Mouse (Mus musculus) midbrain, embryonic 10.5 days (tissue): Measurements from ENCODE around the gene Fam53b. TPM values are rescaled to one million over a fixed set of nuclear protein-coding genes. Genes with fewer than 3 reads are reported as not detected.

Experiments used
- DNase-seq: peaks from one replicate; pipeline ENCODE4 v3.0.0-alpha.2; 2017; ENCODE audit warnings: low spot score
- H3K27ac ChIP-seq: fragments of 300-500 bp; sonication (generic); replicated peaks from 2 replicates; pipeline ENCODE4 v1.5.1; 2016; ENCODE audit warnings: mild to moderate bottlenecking
- H3K27me3 ChIP-seq: fragments of 300-500 bp; sonication (generic); 2 replicates; pipeline ENCODE4 v1.6.1; 2016; ENCODE audit warnings: low read depth, mild to moderate bottlenecking; ENCODE audit not compliant: poor library complexity, severe bottlenecking
- H3K36me3 ChIP-seq: fragments of 300-500 bp; sonication (generic); 2 replicates; pipeline ENCODE4 v1.6.1; 2016; ENCODE audit warnings: mild to moderate bottlenecking, moderate library complexity
- H3K4me1 ChIP-seq: fragments of 300-500 bp; sonication (generic); 2 replicates; pipeline ENCODE4 v1.6.1; 2016
- H3K4me3 ChIP-seq: fragments of 300-500 bp; sonication (generic); 2 replicates; pipeline ENCODE4 v1.5.1; 2016; ENCODE audit warnings: mild to moderate bottlenecking, moderate library complexity
- H3K9me3 ChIP-seq: fragments of 300-500 bp; sonication (generic); replicated peaks from 2 replicates; pipeline ENCODE4 v1.6.1; 2016; ENCODE audit warnings: mild to moderate bottlenecking
- WGBS: fragments of 180-500 bp; shearing (Covaris S2); methylation state at CpG from one replicate; pipeline ENCODE4 v1.1.7; 2016; 5-methylcytosine and 5-hydroxymethylcytosine counted together
- polyA plus RNA-seq: library from polyadenylated mRNA; unstranded; fragments of >200 nt; fragmentation: Nextera tagmentation; extraction: Ambion mirVana; gene quantifications from 2 replicates; pipeline ENCODE4 v1.2.1, GENCODE M21; 2016

Gene Fam53b
- polyA plus RNA-seq, 1 experiment from 2014 or later: 23.1 TPM

DNA sequence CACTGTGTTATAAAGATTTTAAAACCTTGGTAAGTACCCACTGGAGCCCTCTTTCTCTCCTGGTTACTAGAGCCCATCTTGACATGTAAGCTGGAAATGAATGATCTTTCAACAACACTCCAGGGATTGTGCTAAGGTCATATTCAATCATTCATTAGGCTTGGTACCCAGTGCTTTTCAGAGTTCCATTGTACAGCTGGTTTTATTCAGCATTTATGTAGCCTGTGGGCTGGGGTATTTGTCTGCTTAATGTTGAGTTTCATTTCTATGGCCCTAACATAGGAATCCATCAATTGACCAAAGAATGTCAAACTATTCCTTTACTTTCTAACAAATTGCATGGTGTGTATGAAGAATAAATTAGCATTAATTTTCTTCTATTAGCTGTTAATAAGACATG lies 10.1 kb upstream of the Fam53b start:
- no peaks in the 10 kb centered on the region for H3K9me3 ChIP-seq
- no peak overlapping the region for H3K4me3 ChIP-seq
- peaks cover 49% of the 10 kb centered on the region for H3K36me3 ChIP-seq
- DNase-seq: no peak
- H3K4me1 ChIP-seq: peaks cover 9% of the 10 kb centered on the region; the same call in 1 of the 2 replicates
- no peaks in the 10 kb centered on the region for H3K27me3 ChIP-seq
- H3K27ac ChIP-seq: no peak overlapping the region

DNA sequence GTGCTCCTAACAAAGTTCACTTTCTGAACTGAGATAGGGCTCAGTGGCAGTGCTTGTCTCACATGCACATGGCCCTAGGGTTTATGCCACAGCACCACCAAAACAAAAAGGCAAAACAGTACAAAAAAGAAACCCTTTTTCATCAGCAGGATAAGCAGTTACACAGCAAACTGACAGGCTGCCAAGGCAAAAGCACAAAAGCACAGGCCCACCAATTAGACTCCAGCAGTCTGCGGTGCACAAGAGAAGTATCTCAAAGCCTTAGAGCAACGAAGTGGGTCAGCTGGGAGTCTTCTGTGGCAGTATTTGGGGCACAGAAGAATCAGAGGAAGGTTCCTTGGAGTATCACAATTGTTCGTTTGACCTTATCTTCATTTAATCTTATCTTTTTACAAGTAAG lies 7.0 kb upstream of the Fam53b start:
- WGBS: 89% methylated on average over 3 of the region's 3 CpGs

DNA sequence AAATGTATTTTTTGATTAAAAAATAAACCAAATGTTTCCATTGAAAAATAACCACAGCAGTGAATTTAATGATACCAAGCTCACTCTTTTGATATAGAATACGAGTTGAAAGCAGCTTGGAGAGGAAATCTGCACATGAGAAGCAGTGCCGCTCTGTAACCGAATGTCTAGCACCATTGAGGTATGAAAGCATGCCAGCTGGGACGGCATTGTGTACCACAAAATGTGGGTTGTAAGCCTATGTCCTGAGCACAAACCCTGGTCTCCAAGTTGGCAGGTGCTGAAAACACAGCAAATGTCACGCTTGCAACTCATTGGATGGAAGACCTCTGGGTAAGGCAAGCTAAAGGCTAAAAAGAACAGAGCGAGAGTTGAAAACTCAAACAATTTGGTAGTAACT lies 3.4 kb upstream of the Fam53b start:
- WGBS: 88% methylated on average over 6 of the region's 6 CpGs
- Histone ChIP-seq H3K4me1 (peaks cover 47% of the 10 kb centered on the region), H3K9me3 (no peaks in the 10 kb centered on the region), H3K27me3 (no peaks in the 10 kb centered on the region), H3K36me3 (peaks cover 11% of the 10 kb centered on the region), H3K4me3 (no peak overlapping the region), H3K27ac (no peak overlapping the region)
- DNase-seq: no peak

More for the DNA sequence above, 7.0 kb upstream of the Fam53b start:
- H3K27me3 ChIP-seq: no peaks in the 10 kb centered on the region
- H3K36me3 ChIP-seq: peaks cover 26% of the 10 kb centered on the region
- H3K27ac ChIP-seq: no peak overlapping the region
- H3K4me1 ChIP-seq: peaks cover 22% of the 10 kb centered on the region
- no peak for DNase-seq
- no peaks in the 10 kb centered on the region for H3K9me3 ChIP-seq
- H3K4me3 ChIP-seq: no peak overlapping the region

DNA sequence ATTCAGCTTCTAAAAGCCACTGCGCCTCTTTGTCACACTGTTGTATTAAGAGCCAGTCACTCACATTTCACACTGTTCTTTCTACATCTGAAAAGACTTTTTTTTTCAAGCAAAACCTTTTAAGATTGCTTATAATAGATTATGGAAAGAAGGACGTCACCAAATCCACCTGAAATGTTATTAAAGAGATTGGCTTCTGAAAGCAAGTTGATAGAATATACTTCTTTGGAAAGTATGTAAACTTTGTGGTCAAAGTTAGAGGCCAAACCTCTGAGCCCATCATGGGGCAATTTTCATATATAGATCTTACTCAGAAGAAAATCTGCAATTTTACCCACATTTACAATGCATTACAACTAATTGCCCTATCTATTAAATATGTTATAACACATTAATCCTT lies 2.8 kb upstream of the Fam53b start:
- no peak for DNase-seq
- peaks cover 11% of the 10 kb centered on the region for H3K36me3 ChIP-seq
- no peak overlapping the region for H3K4me3 ChIP-seq
- peaks cover 52% of the 10 kb centered on the region for H3K4me1 ChIP-seq
- H3K27ac ChIP-seq: no peak overlapping the region
- H3K27me3 ChIP-seq: no peaks in the 10 kb centered on the region
- 66% methylated on average over 2 of the region's 2 CpGs for WGBS
- H3K9me3 ChIP-seq: no peaks in the 10 kb centered on the region

DNA sequence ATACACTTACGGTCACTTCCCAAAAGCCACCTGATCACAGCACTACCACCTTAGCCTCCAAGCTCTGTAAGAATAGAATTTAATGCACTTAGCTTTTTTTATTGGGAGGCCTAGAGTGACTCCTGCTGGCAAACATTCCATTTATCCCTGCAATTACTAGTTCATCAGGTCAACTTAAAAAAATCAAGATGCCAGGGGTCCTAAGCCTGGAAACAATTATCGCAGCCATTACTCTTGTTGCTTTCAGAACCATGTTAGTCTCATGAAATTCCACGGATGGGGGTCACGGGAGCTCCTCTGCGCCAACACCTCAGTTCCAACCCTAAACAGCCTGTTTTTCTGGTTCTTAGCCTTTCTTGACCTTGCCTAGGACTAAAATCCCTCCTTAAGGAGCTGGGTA lies 1.4 kb upstream of the Fam53b start:
- WGBS: 76% methylated on average over 5 of the region's 5 CpGs
- Histone ChIP-seq H3K27me3 (no peaks in the 10 kb centered on the region), H3K36me3 (peaks cover 4% of the 10 kb centered on the region), H3K4me3 (no peak overlapping the region), H3K9me3 (no peaks in the 10 kb centered on the region), H3K4me1 (peaks cover 64% of the 10 kb centered on the region), H3K27ac (no peak overlapping the region)
- DNase-seq: no peak

DNA sequence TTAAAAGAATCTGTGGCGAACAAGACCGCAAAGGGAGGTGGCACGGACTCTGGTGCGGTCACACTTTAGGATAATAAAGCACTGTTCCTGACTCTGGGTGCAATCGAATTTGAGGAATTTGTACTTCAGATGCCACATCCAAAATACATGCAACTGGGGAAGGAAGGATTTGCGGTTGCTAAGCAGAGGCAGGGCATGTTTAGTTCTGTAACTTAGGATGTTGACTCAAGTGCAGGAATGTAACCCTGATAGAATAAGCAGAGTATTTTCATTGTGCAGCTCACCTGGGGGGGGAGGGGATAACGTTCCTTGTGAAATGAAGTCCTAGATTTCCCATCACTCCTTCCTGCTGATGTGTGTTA lies 384 bp upstream of the Fam53b start:
- H3K36me3 ChIP-seq: peaks cover 4% of the 10 kb centered on the region
- no peak for DNase-seq
- peaks cover 74% of the 10 kb centered on the region for H3K4me1 ChIP-seq
- no peaks in the 10 kb centered on the region for H3K9me3 ChIP-seq
- no peaks in the 10 kb centered on the region for H3K27me3 ChIP-seq
- H3K4me3 ChIP-seq: peak overlapping the region; percentile 75
- WGBS: 4% methylated on average over 7 of the region's 7 CpGs
- peak overlapping the region; percentile 92 for H3K27ac ChIP-seq

- Histone ChIP-seq H3K27me3 (no peaks in the 10 kb centered on the region), H3K9me3 (no peaks in the 10 kb centered on the region), H3K27ac (peak overlapping the region; percentile 92), H3K4me1 (peaks cover 87% of the 10 kb centered on the region), H3K4me3 (peak overlapping the region; percentile 75), H3K36me3 (no peaks in the 10 kb centered on the region)
- peak; percentile 76 for DNase-seq
- WGBS: under 1% methylated on average over 59 of the region's 59 CpGs
These were observed 869 bp downstream of the Fam53b start for GRCm38 (mm10) chr7:132812619-132813415.

GRCm38 (mm10) chr7:132811716-132812618 lies 1.7 kb downstream of the Fam53b start:
- Histone ChIP-seq H3K9me3 (no peaks in the 10 kb centered on the region), H3K36me3 (no peaks in the 10 kb centered on the region), H3K4me3 (peak overlapping the region; percentile 75), H3K27me3 (no peaks in the 10 kb centered on the region), H3K4me1 (peaks cover 93% of the 10 kb centered on the region), H3K27ac (peak overlapping the region; percentile 92)
- 17% methylated on average over 23 of the region's 23 CpGs for WGBS
- peak; percentile 50 for DNase-seq

GRCm38 (mm10) chr7:132810879-132811278 lies 2.8 kb downstream of the Fam53b start:
- H3K4me1 ChIP-seq: peaks cover 95% of the 10 kb centered on the region
- H3K27ac ChIP-seq: peak overlapping the region; percentile 90; the same call in 1 of the 2 replicates

DNA sequence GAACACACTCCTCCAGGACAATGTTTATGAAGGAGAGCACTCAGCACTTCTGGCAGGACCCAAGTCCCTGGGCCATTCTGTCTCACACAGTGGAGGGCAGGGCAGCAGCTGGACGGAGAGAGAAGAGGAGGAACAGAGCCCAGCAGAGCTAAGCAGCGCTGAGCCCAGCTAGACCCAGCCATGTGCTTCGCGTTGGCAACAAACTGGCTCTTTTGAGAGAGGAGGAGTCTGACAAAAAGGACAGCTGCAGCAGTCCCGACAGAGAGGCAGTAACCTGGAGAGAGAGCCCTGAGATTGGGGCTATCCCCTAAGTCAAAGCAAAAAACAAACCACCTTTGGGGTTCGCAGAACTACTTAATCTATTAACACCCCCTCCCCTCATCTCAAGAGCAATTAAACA lies 3.3 kb downstream of the Fam53b start:
- DNase-seq: peak; percentile 40
- peaks cover 95% of the 10 kb centered on the region for H3K4me1 ChIP-seq
- no peaks in the 10 kb centered on the region for H3K36me3 ChIP-seq
- WGBS: 17% methylated on average over 6 of the region's 6 CpGs
- H3K9me3 ChIP-seq: no peaks in the 10 kb centered on the region
- peak overlapping the region; percentile 20; the same call in 1 of the 2 replicates for H3K4me3 ChIP-seq
- H3K27me3 ChIP-seq: no peaks in the 10 kb centered on the region
- peak overlapping the region; percentile 90 for H3K27ac ChIP-seq

More at GRCm38 (mm10) chr7:132810879-132811278, 2.8 kb downstream of the Fam53b start:
- no peaks in the 10 kb centered on the region for H3K27me3 ChIP-seq
- no peaks in the 10 kb centered on the region for H3K36me3 ChIP-seq
- H3K9me3 ChIP-seq: no peaks in the 10 kb centered on the region
- DNase-seq: peak; percentile 88
- 59% methylated on average over 1 of the region's 1 CpGs for WGBS
- peak overlapping the region; percentile 75 for H3K4me3 ChIP-seq

DNA sequence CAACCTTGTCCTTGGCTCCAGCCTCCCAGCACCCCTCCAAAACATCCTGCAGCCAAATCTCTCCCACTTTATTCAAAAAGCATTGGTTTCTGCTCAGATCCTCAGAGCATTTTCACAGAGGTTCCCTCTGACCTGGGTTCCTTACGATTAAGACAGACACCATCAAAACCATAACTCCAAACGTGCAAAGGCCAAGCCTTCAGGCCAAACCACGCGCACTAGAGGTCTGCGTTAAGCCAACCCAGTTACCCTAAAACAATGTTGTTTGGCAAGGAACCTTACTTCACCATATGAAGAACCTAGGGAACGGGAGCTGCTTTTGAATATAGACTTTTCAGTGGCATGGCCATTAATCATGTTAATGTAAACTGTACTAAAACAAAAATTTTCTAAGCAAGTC lies 4.0 kb downstream of the Fam53b start:
- 33% methylated on average over 6 of the region's 6 CpGs for WGBS
- H3K27ac ChIP-seq: peak overlapping the region; percentile 90

GRCm38 (mm10) chr7:132808841-132809682 lies 4.6 kb downstream of the Fam53b start:
- under 1% methylated on average over 20 of the region's 20 CpGs for WGBS
- Histone ChIP-seq H3K27me3 (no peaks in the 10 kb centered on the region), H3K9me3 (no peaks in the 10 kb centered on the region), H3K4me3 (peak overlapping the region; percentile 35), H3K36me3 (no peaks in the 10 kb centered on the region), H3K27ac (peak overlapping the region; percentile 90), H3K4me1 (peaks cover 87% of the 10 kb centered on the region)
- DNase-seq: peak; percentile 64

More for the DNA sequence above, 4.0 kb downstream of the Fam53b start:
- Histone ChIP-seq H3K9me3 (no peaks in the 10 kb centered on the region), H3K27me3 (no peaks in the 10 kb centered on the region), H3K4me1 (peaks cover 93% of the 10 kb centered on the region), H3K36me3 (no peaks in the 10 kb centered on the region), H3K4me3 (peak overlapping the region; percentile 35)
- no peak for DNase-seq
